Mouse (Mus musculus): ENCODE measurements around the gene Tent4a.

The Tent4a gene

GRCm38 (mm10) chr13:69502157-69502750 lies 32.2 kb downstream of the Tent4a start:
- Histone ChIP-seq H3K36me3 (ENCODE audit: insufficient read depth, low read length) (peaks cover 97% of the 10 kb centered on the region), H3K4me1 (replicated peaks; ENCODE audit: low read depth, low read length) (no peaks in the 10 kb centered on the region), H3K9me3 (ENCODE audit: low read length) (no peaks in the 10 kb centered on the region), H3K4me3 (replicated peaks; ENCODE audit: low read length) (no peak overlapping the region), H3K27me3 (ENCODE audit: insufficient read depth, low read length) (no peaks in the 10 kb centered on the region)
- TF ChIP-seq POU5F1 (IDR thresholded peaks at IDR 0.05; ENCODE audit: borderline replicate concordance, low read length) (no peak), NANOG (IDR thresholded peaks at IDR 0.05; ENCODE audit: borderline replicate concordance, low read length) (no peak), CTCF (conservative IDR thresholded peaks at IDR 0.05; ENCODE audit: low read length) (no peak)

- TF ChIP-seq NANOG (IDR thresholded peaks at IDR 0.05; ENCODE audit: borderline replicate concordance, low read length): no peak
- TF ChIP-seq CTCF (conservative IDR thresholded peaks at IDR 0.05; ENCODE audit: low read length): no peak
- no peak for TF ChIP-seq POU5F1 (IDR thresholded peaks at IDR 0.05; ENCODE audit: borderline replicate concordance, low read length)
- no peaks in the 10 kb centered on the region for H3K9me3 ChIP-seq (ENCODE audit: low read length)
- peaks cover 10% of the 10 kb centered on the region for H3K4me1 ChIP-seq (replicated peaks; ENCODE audit: low read depth, low read length)
- H3K36me3 ChIP-seq (ENCODE audit: insufficient read depth, low read length): peaks cover 70% of the 10 kb centered on the region
- H3K27me3 ChIP-seq (ENCODE audit: insufficient read depth, low read length): no peaks in the 10 kb centered on the region
- no peak overlapping the region for H3K4me3 ChIP-seq (replicated peaks; ENCODE audit: low read length)
Observed at GRCm38 (mm10) chr13:69498276-69498675, 36.1 kb downstream of the Tent4a start.

DNA sequence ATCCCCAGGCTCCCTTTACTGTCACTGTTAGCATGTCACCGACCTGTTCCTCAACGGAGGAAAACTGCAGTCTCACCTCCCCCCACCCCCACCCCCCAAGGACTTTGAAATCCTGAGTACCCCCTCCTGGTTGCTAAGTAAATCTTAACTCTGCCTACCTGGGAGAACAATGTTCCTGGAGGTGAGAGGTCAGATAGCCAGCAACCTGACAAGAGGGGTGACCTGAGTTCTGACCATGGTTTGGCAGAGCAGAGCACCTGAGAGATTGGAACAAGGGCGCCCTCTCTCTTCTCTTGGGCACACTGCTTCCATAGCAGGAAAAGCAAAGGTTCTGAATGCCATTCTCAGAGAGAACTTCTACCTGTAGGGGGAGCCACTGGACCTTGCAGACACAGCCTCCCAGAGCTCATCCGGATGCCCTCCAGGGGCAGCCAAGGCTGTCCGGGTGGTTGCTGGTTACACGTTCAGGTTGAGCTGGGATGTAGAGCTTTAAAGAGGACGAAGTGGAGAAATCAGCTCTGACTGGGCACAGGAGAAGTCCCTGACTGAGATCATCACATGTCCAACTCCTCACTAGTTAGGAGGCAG lies 41.4 kb downstream of the Tent4a start:
- Histone ChIP-seq H3K27me3 (ENCODE audit: insufficient read depth, low read length) (peaks cover 18% of the 10 kb centered on the region), H3K36me3 (ENCODE audit: insufficient read depth, low read length) (peaks cover 17% of the 10 kb centered on the region), H3K9me3 (ENCODE audit: low read length) (no peaks in the 10 kb centered on the region), H3K4me3 (replicated peaks; ENCODE audit: low read length) (no peak overlapping the region), H3K4me1 (replicated peaks; ENCODE audit: low read depth, low read length) (peaks cover 21% of the 10 kb centered on the region)
- TF ChIP-seq CTCF (conservative IDR thresholded peaks at IDR 0.05; ENCODE audit: low read length) (peak; percentile 83), NANOG (IDR thresholded peaks at IDR 0.05; ENCODE audit: borderline replicate concordance, low read length) (no peak), POU5F1 (IDR thresholded peaks at IDR 0.05; ENCODE audit: borderline replicate concordance, low read length) (no peak)

GRCm38 (mm10) chr13:69489777-69490176 lies 44.6 kb downstream of the Tent4a start:
- Histone ChIP-seq H3K4me3 (replicated peaks; ENCODE audit: low read length) (no peak overlapping the region), H3K4me1 (replicated peaks; ENCODE audit: low read depth, low read length) (peaks cover 25% of the 10 kb centered on the region), H3K36me3 (ENCODE audit: insufficient read depth, low read length) (no peaks in the 10 kb centered on the region), H3K9me3 (ENCODE audit: low read length) (no peaks in the 10 kb centered on the region), H3K27me3 (ENCODE audit: insufficient read depth, low read length) (peaks cover 39% of the 10 kb centered on the region)
- TF ChIP-seq NANOG (IDR thresholded peaks at IDR 0.05; ENCODE audit: borderline replicate concordance, low read length) (no peak), CTCF (conservative IDR thresholded peaks at IDR 0.05; ENCODE audit: low read length) (no peak), POU5F1 (IDR thresholded peaks at IDR 0.05; ENCODE audit: borderline replicate concordance, low read length) (no peak)

GRCm38 (mm10) chr13:69488565-69489255 lies 45.7 kb downstream of the Tent4a start:
- H3K4me1 ChIP-seq (replicated peaks; ENCODE audit: low read depth, low read length): peaks cover 19% of the 10 kb centered on the region
- no peak for TF ChIP-seq CTCF (conservative IDR thresholded peaks at IDR 0.05; ENCODE audit: low read length)
- H3K9me3 ChIP-seq (ENCODE audit: low read length): no peaks in the 10 kb centered on the region
- H3K36me3 ChIP-seq (ENCODE audit: insufficient read depth, low read length): no peaks in the 10 kb centered on the region
- H3K4me3 ChIP-seq (replicated peaks; ENCODE audit: low read length): 0 out of 2 replicates have a peak overlapping the region, but pooled peaks have one; percentile 5
- H3K27me3 ChIP-seq (ENCODE audit: insufficient read depth, low read length): peaks cover 47% of the 10 kb centered on the region

DNA sequence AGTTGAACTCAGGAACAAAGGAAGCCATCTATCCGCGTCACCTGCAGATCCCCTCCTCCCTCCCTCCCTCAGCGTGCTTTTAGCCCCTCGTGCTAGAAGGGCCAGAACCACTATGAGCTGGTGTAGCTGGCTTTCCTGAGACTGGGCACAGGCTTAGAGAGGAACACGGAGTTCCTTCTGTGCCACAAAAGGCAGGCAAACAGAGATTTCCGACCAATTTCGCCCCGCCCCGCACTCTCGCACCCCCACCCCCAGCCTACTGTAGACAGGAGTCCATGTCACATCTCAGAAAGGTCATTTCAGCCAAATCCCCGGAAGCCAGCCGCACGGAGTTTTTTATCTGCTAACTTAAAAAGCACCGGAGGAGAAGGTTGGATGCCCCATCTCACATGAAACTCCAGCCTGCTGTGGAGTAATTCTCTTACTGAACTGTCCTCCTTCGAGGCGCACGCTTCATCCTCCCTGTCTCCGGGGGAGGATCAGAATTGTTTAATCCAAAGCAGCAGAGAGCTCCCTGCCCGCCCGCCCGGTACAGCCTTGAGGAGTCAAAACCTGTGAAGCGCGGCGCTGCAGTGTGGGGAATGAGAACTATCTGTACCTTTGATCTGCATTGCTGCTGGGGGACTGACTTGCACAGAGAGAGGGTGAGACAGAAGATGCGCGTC lies 46.7 kb downstream of the Tent4a start:
- no peaks in the 10 kb centered on the region for H3K9me3 ChIP-seq (ENCODE audit: low read length)
- 0 out of 2 replicates have a peak overlapping the region, but pooled peaks have one; percentile 7 for H3K4me3 ChIP-seq (replicated peaks; ENCODE audit: low read length)
- H3K27me3 ChIP-seq (ENCODE audit: insufficient read depth, low read length): peaks cover 56% of the 10 kb centered on the region
- peaks cover 13% of the 10 kb centered on the region for H3K4me1 ChIP-seq (replicated peaks; ENCODE audit: low read depth, low read length)
- TF ChIP-seq NANOG (IDR thresholded peaks at IDR 0.05; ENCODE audit: borderline replicate concordance, low read length) (no peak), CTCF (conservative IDR thresholded peaks at IDR 0.05; ENCODE audit: low read length) (no peak), POU5F1 (IDR thresholded peaks at IDR 0.05; ENCODE audit: borderline replicate concordance, low read length) (no peak)
- H3K36me3 ChIP-seq (ENCODE audit: insufficient read depth, low read length): no peaks in the 10 kb centered on the region

GRCm38 (mm10) chr13:69487108-69487507 lies 47.3 kb downstream of the Tent4a start:
- TF ChIP-seq CTCF (conservative IDR thresholded peaks at IDR 0.05; ENCODE audit: low read length): no peak
- TF ChIP-seq NANOG (IDR thresholded peaks at IDR 0.05; ENCODE audit: borderline replicate concordance, low read length): no peak
- TF ChIP-seq POU5F1 (IDR thresholded peaks at IDR 0.05; ENCODE audit: borderline replicate concordance, low read length): no peak
- H3K4me1 ChIP-seq (replicated peaks; ENCODE audit: low read depth, low read length): peaks cover 14% of the 10 kb centered on the region
- H3K9me3 ChIP-seq (ENCODE audit: low read length): no peaks in the 10 kb centered on the region
- no peak overlapping the region for H3K4me3 ChIP-seq (replicated peaks; ENCODE audit: low read length)
- peaks cover 57% of the 10 kb centered on the region for H3K27me3 ChIP-seq (ENCODE audit: insufficient read depth, low read length)
- no peaks in the 10 kb centered on the region for H3K36me3 ChIP-seq (ENCODE audit: insufficient read depth, low read length)

GRCm38 (mm10) chr13:69485833-69486232 lies 48.6 kb downstream of the Tent4a start:
- TF ChIP-seq CTCF (conservative IDR thresholded peaks at IDR 0.05; ENCODE audit: low read length): no peak
- no peak for TF ChIP-seq NANOG (IDR thresholded peaks at IDR 0.05; ENCODE audit: borderline replicate concordance, low read length)
- no peak for TF ChIP-seq POU5F1 (IDR thresholded peaks at IDR 0.05; ENCODE audit: borderline replicate concordance, low read length)
- peaks cover 25% of the 10 kb centered on the region for H3K4me1 ChIP-seq (replicated peaks; ENCODE audit: low read depth, low read length)
- no peaks in the 10 kb centered on the region for H3K36me3 ChIP-seq (ENCODE audit: insufficient read depth, low read length)
- no peak overlapping the region for H3K4me3 ChIP-seq (replicated peaks; ENCODE audit: low read length)
- H3K9me3 ChIP-seq (ENCODE audit: low read length): no peaks in the 10 kb centered on the region
- H3K27me3 ChIP-seq (ENCODE audit: insufficient read depth, low read length): peaks cover 66% of the 10 kb centered on the region
